Mouse (Mus musculus) Muller cell, postnatal 12 days (primary cell): ENCODE measurements around the gene Adgrv1.

Experiments used
- DNase-seq: peaks from one replicate; pipeline ENCODE4 v3.0.0-alpha.2; 2015; ENCODE audit errors: inconsistent ontology term

The Adgrv1 gene

GRCm38 (mm10) chr13:81144434-81144833 lies 488.5 kb downstream of the Adgrv1 start:
- DNase-seq, result no peak

- no peak for DNase-seq
Observed at GRCm38 (mm10) chr13:81142268-81142884, 490.6 kb downstream of the Adgrv1 start.

- peak; percentile 42 for DNase-seq
Observed at GRCm38 (mm10) chr13:81136652-81137422, 496.1 kb downstream of the Adgrv1 start.

GRCm38 (mm10) chr13:81135953-81136352 lies 497.0 kb downstream of the Adgrv1 start:
- DNase-seq, result no peak

GRCm38 (mm10) chr13:81134412-81134811 lies 498.5 kb downstream of the Adgrv1 start:
- DNase-seq, result no peak

- peak; percentile 84 for DNase-seq
Observed at GRCm38 (mm10) chr13:81133336-81133735, 499.6 kb downstream of the Adgrv1 start.

- no peak for DNase-seq
Observed at GRCm38 (mm10) chr13:81132691-81133090, 500.3 kb downstream of the Adgrv1 start.

- DNase-seq, result no peak
Observed at GRCm38 (mm10) chr13:81131860-81132259, 501.1 kb downstream of the Adgrv1 start.

GRCm38 (mm10) chr13:81130742-81131524 lies 502.0 kb downstream of the Adgrv1 start:
- DNase-seq, result no peak

GRCm38 (mm10) chr13:81125846-81126245 lies 507.1 kb downstream of the Adgrv1 start:
- DNase-seq, result no peak

GRCm38 (mm10) chr13:81122238-81122637 lies 510.7 kb downstream of the Adgrv1 start:
- no peak for DNase-seq

- no peak for DNase-seq
Observed at GRCm38 (mm10) chr13:81110479-81110878, 522.5 kb downstream of the Adgrv1 start.

GRCm38 (mm10) chr13:81109676-81110075 lies 523.3 kb downstream of the Adgrv1 start:
- DNase-seq, result no peak

GRCm38 (mm10) chr13:81108526-81109302 lies 524.2 kb downstream of the Adgrv1 start:
- DNase-seq, result peak; percentile 29

- peak; percentile 73 for DNase-seq
Observed at GRCm38 (mm10) chr13:81107436-81107835, 525.5 kb downstream of the Adgrv1 start.

- peak; percentile 87 for DNase-seq
Observed at GRCm38 (mm10) chr13:81103794-81104193, 529.2 kb downstream of the Adgrv1 start.

- no peak for DNase-seq
Observed at GRCm38 (mm10) chr13:81096424-81096823, 536.5 kb downstream of the Adgrv1 start.

- DNase-seq, result no peak
Observed at GRCm38 (mm10) chr13:81094513-81094912, 538.4 kb downstream of the Adgrv1 start.

GRCm38 (mm10) chr13:81090051-81090836 lies 542.7 kb downstream of the Adgrv1 start:
- DNase-seq, result no peak

GRCm38 (mm10) chr13:81086969-81087682 lies 545.8 kb downstream of the Adgrv1 start:
- DNase-seq, result peak; percentile 67
